Mouse (Mus musculus) forebrain, embryonic 10.5 days (tissue): ENCODE data around the gene Gstt3. TPM values are rescaled to one million over a fixed set of nuclear protein-coding genes. Genes with fewer than 3 reads are reported as not detected.
A peak's percentile ranks its signal among the peaks of the same experiment; 100 is the strongest.

ENCODE experiments used
- DNase-seq: peaks from one replicate; pipeline ENCODE4 v3.0.0-alpha.2; 2017; ENCODE audit warnings: low spot score; ENCODE audit errors: extremely low spot score
- H3K27ac ChIP-seq: fragments of 300-500 bp; sonication (generic); 2 replicates; pipeline ENCODE4 v1.5.1; 2016; ENCODE audit warnings: mild to moderate bottlenecking
- H3K27me3 ChIP-seq: fragments of 300-500 bp; sonication (generic); 2 replicates; pipeline ENCODE4 v1.6.1; 2016; ENCODE audit warnings: mild to moderate bottlenecking; ENCODE audit not compliant: poor library complexity, severe bottlenecking
- H3K36me3 ChIP-seq: fragments of 300-500 bp; sonication (generic); replicated peaks from 2 replicates; pipeline ENCODE4 v1.6.1; 2016; ENCODE audit warnings: mild to moderate bottlenecking, moderate library complexity
- H3K4me1 ChIP-seq: fragments of 300-500 bp; sonication (generic); 2 replicates; pipeline ENCODE4 v1.6.1; 2016
- H3K4me3 ChIP-seq: fragments of 300-500 bp; sonication (generic); 2 replicates; pipeline ENCODE4 v1.5.1; 2016; ENCODE audit warnings: mild to moderate bottlenecking, moderate library complexity
- H3K9me3 ChIP-seq: fragments of 300-500 bp; sonication (generic); 2 replicates; pipeline ENCODE4 v1.6.1; 2016; ENCODE audit warnings: mild to moderate bottlenecking, moderate library complexity
- WGBS: fragments of 180-500 bp; shearing (Covaris S2); methylation state at CpG from one replicate; pipeline ENCODE4 v1.1.7; 2016; 5-methylcytosine and 5-hydroxymethylcytosine counted together
- polyA plus RNA-seq: library from polyadenylated mRNA; unstranded; fragments of >200 nt; fragmentation: Nextera tagmentation; extraction: Ambion mirVana; gene quantifications from 2 replicates; pipeline ENCODE4 v1.2.1, GENCODE M21; 2016

Gstt3 gene
- 1.1 and 1.9 TPM in 2 replicates for polyA plus RNA-seq

GRCm38 (mm10) chr10:75780769-75781578 lies at the start of gene Gstt3, which contains the start of gene Gm20441:
TSS of gene Gstt3 (minus strand) at chr10:75781414.
TSS of gene Gm20441 (minus strand) at chr10:75780954.
- no peaks in the 10 kb centered on the region for H3K9me3 ChIP-seq
- no peaks in the 10 kb centered on the region for H3K36me3 ChIP-seq
- H3K27me3 ChIP-seq, result peaks cover 56% of the 10 kb centered on the region
- peak within 1 kb of the TSS; percentile 61 for H3K4me3 ChIP-seq
- WGBS, result 1% methylated on average over 28 of the region's 28 CpGs
- H3K27ac ChIP-seq, result 0 out of 2 replicates have a peak within 1 kb of the TSS, but pooled peaks have one; percentile 32
- H3K4me1 ChIP-seq, result peaks cover 19% of the 10 kb centered on the region
- DNase-seq, result peak; percentile 67

DNA sequence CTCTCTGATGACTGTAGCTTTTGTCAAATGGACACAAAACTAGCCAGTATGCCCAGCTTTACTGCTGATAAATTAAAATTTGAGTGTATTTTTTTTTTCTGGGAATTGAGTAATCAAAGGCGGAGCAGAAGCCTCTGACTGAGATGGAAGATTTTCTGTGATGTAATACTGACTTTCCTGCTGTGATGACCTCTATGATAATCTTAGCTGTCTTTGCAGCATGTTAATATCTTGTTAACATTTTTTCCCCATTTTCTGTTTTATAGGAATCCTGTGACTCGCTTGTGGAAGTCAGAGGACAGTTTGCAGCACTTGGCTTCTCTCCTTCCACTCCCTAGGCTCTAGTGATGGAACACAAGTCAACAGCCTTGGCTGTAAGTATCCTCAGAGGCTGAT lies 49.1 kb upstream of the Gstt3 start:
- WGBS, result 83% methylated on average over 2 of the region's 2 CpGs
- Histone ChIP-seq H3K36me3 (no peaks in the 10 kb centered on the region), H3K4me1 (peaks cover 22% of the 10 kb centered on the region), H3K4me3 (no peak overlapping the region), H3K27ac (no peak overlapping the region), H3K9me3 (no peaks in the 10 kb centered on the region), H3K27me3 (peaks cover 34% of the 10 kb centered on the region)
- no peak for DNase-seq

DNA sequence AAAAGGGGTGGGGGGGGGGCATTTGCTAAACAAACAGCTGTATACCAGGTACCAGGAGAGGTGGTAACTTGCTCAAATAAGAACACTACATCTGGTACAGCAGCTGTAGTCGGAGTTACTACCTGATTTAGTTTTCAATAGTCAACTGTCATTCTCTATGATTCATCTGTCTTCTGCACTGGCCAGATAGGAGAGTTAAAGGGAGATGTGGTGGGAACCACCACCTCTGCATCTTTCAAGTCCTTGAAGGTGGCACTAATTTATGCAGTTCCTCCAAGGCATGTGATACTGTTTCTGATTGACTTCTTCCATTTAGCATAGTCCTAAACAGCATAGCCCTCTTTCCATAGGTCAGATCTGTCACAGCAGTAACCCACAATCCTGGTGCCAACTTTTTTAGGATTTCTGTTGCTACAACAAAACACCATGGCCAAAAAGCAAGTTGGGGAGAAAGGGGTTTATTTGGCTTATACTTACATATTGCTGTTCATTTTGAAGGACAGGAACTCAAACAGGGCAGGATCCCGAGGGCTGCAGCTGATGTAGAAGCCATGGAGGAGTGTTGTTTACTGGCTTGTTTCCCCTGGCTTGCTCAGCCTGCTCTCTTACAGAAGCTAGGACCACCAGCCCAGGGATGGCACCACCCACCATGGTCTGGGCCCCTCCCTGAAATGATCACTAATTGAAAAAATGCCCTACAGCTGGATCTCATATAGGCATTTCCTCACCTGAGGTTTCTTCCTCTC lies 48.5 kb upstream of the Gstt3 start:
- Histone ChIP-seq H3K27ac (no peak overlapping the region), H3K36me3 (no peaks in the 10 kb centered on the region), H3K27me3 (peaks cover 28% of the 10 kb centered on the region), H3K9me3 (no peaks in the 10 kb centered on the region), H3K4me1 (peaks cover 16% of the 10 kb centered on the region), H3K4me3 (no peak overlapping the region)
- WGBS, result 80% methylated on average over 2 of the region's 2 CpGs
- no peak for DNase-seq

DNA sequence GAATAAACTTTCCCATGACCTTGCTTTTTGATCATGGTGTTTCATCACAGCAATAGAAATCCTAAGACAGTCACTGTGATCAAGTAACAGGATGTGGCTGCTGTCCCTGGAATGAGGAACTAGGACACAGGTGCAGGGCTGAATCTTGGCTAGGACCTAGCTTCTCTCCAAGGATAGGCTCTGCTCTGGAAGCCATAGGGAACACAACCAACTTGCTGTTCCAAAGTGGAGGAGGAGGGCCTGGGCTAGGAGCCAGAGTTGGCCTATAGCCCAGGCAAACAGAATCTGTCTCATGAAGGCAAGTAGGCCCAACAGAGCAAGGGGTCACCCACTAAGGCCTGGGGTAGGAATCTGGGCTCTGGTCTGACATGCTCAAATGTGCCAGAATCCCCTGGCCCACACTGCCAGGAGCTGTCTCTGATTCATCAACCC lies 47.3 kb upstream of the Gstt3 start:
- no peak for DNase-seq
- no peak overlapping the region for H3K27ac ChIP-seq
- peaks cover 17% of the 10 kb centered on the region for H3K27me3 ChIP-seq
- H3K4me3 ChIP-seq, result no peak overlapping the region
- H3K36me3 ChIP-seq, result no peaks in the 10 kb centered on the region
- H3K9me3 ChIP-seq, result peaks cover under 1% of the 10 kb centered on the region; the same call in 1 of the 2 replicates
- peaks cover 5% of the 10 kb centered on the region for H3K4me1 ChIP-seq

GRCm38 (mm10) chr10:75827668-75828360 lies 46.6 kb upstream of the Gstt3 start:
- no peak overlapping the region for H3K4me3 ChIP-seq
- DNase-seq, result no peak
- no peaks in the 10 kb centered on the region for H3K4me1 ChIP-seq
- no peak overlapping the region for H3K27ac ChIP-seq
- no peaks in the 10 kb centered on the region for H3K36me3 ChIP-seq
- peaks cover 8% of the 10 kb centered on the region; the same call in 1 of the 2 replicates for H3K9me3 ChIP-seq
- peaks cover 9% of the 10 kb centered on the region for H3K27me3 ChIP-seq
- WGBS, result 95% methylated on average over 4 of the region's 4 CpGs

- no peak for DNase-seq
- Histone ChIP-seq H3K36me3 (no peaks in the 10 kb centered on the region), H3K27ac (no peak overlapping the region), H3K4me1 (no peaks in the 10 kb centered on the region), H3K4me3 (no peak overlapping the region), H3K9me3 (peaks cover 8% of the 10 kb centered on the region; the same call in 1 of the 2 replicates), H3K27me3 (no peaks in the 10 kb centered on the region)
- 90% methylated on average over 4 of the region's 4 CpGs for WGBS
These were observed 43.3 kb upstream of the Gstt3 start for GRCm38 (mm10) chr10:75824530-75824929.

- Histone ChIP-seq H3K27ac (no peak overlapping the region), H3K27me3 (no peaks in the 10 kb centered on the region)
- 96% methylated on average over 1 of the region's 1 CpGs for WGBS
These were observed 42.6 kb upstream of the Gstt3 start for GRCm38 (mm10) chr10:75823782-75824181.

GRCm38 (mm10) chr10:75822443-75822842 lies 41.2 kb upstream of the Gstt3 start, which contains the start of gene Gstt4:
TSS of gene Gstt4 (minus strand) at chr10:75822543.
- 93% methylated on average over 2 of the region's 2 CpGs for WGBS

More at GRCm38 (mm10) chr10:75823782-75824181, 42.6 kb upstream of the Gstt3 start:
- H3K4me3 ChIP-seq, result no peak overlapping the region
- no peak for DNase-seq
- no peaks in the 10 kb centered on the region for H3K4me1 ChIP-seq
- H3K9me3 ChIP-seq, result peaks cover 8% of the 10 kb centered on the region; the same call in 1 of the 2 replicates
- no peaks in the 10 kb centered on the region for H3K36me3 ChIP-seq

DNA sequence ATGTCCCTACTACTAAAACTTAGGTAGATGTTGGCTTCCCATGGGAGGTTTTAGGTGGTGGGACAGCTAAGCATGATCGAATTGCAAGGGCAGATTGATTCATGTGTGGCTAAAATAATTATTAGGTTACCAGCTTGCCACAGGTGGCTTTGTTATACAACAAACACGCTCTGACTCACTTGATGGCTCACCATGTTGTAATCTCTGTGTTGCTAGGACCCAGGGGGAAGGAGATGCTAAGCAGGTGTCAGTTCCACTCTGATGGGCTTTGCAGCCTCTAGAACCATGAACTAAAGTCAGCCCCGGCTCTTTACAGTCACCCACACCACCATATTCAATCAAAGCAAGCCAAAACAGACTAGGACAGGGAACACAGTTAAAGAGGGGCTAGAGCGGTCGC lies 38.7 kb upstream of the Gstt3 start:
- WGBS, result 91% methylated on average over 5 of the region's 5 CpGs
- Histone ChIP-seq H3K27ac (no peak overlapping the region), H3K4me1 (no peaks in the 10 kb centered on the region), H3K4me3 (no peak overlapping the region), H3K27me3 (no peaks in the 10 kb centered on the region), H3K9me3 (peaks cover 8% of the 10 kb centered on the region; the same call in 1 of the 2 replicates), H3K36me3 (no peaks in the 10 kb centered on the region)
- no peak for DNase-seq

More at GRCm38 (mm10) chr10:75822443-75822842, 41.2 kb upstream of the Gstt3 start, which contains the start of gene Gstt4:
- H3K4me1 ChIP-seq, result no peaks in the 10 kb centered on the region
- H3K27me3 ChIP-seq, result no peaks in the 10 kb centered on the region
- H3K27ac ChIP-seq, result no peak within 1 kb of the TSS
- no peak for DNase-seq
- H3K4me3 ChIP-seq, result no peak within 1 kb of the TSS
- H3K9me3 ChIP-seq, result peaks cover 8% of the 10 kb centered on the region; the same call in 1 of the 2 replicates
- H3K36me3 ChIP-seq, result no peaks in the 10 kb centered on the region

DNA sequence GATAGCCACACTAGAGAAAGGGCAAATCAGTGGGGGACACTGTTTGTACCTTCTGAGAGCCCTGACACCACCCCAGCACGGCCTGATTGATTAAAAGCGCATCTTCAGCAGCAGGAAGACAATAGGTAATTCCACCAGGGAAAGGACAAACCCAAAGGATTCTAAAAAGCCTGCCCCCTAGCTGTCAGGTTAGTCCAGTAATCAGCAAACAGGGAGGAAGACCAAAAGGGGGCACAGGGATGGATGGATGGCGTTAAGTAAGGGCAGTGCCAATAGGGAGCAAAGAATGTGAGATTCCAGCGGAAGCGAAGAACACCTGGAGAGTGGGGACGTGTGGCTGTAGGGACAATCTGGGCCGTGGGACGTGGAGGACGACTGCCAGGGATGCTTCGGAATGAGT lies 37.4 kb upstream of the Gstt3 start:
- 58% methylated on average over 10 of the region's 10 CpGs for WGBS
- no peak for DNase-seq

GRCm38 (mm10) chr10:75804217-75804616 lies 23.0 kb upstream of the Gstt3 start:
- no peaks in the 10 kb centered on the region for H3K36me3 ChIP-seq
- 0 out of 2 replicates have a peak, but pooled peaks cover 5% of the 10 kb centered on the region for H3K27me3 ChIP-seq
- H3K9me3 ChIP-seq, result no peaks in the 10 kb centered on the region
- no peak overlapping the region for H3K4me3 ChIP-seq
- no peaks in the 10 kb centered on the region for H3K4me1 ChIP-seq
- no peak overlapping the region for H3K27ac ChIP-seq
- 71% methylated on average over 2 of the region's 2 CpGs for WGBS
- DNase-seq, result no peak

More for the DNA sequence above, 37.4 kb upstream of the Gstt3 start:
- H3K4me1 ChIP-seq, result no peaks in the 10 kb centered on the region
- peaks cover 8% of the 10 kb centered on the region; the same call in 1 of the 2 replicates for H3K9me3 ChIP-seq
- H3K4me3 ChIP-seq, result no peak overlapping the region
- H3K27me3 ChIP-seq, result no peaks in the 10 kb centered on the region
- H3K27ac ChIP-seq, result no peak overlapping the region
- H3K36me3 ChIP-seq, result no peaks in the 10 kb centered on the region

- Histone ChIP-seq H3K27ac (peak within 1 kb of the TSS; percentile 62), H3K9me3 (no peaks in the 10 kb centered on the region), H3K36me3 (no peaks in the 10 kb centered on the region), H3K27me3 (peaks cover 39% of the 10 kb centered on the region), H3K4me1 (peaks cover 32% of the 10 kb centered on the region), H3K4me3 (peak within 1 kb of the TSS; percentile 56)
- WGBS, result 5% methylated on average over 18 of the region's 18 CpGs
- DNase-seq, result peak; percentile 28
These were observed 17.0 kb upstream of the Gstt3 start, which contains the start of gene Gstt1 for GRCm38 (mm10) chr10:75798176-75798696. TSS of gene Gstt1 (minus strand) at chr10:75798584.
